Mouse (Mus musculus) right cerebral cortex, adult 18-20 months (tissue): Measurements from ENCODE around the gene Cdk13.

Experiments
- DNase-seq: peaks from one replicate; pipeline ENCODE4 v3.0.0; 2022; ENCODE audit warnings: mixed read lengths

Cdk13 gene

GRCm38 (mm10) chr13:17804909-17805613 is at the start of gene Cdk13:
Gene Cdk13, minus strand, starts transcription at chr13:17805097.
- DNase-seq: peak; percentile 100

DNA sequence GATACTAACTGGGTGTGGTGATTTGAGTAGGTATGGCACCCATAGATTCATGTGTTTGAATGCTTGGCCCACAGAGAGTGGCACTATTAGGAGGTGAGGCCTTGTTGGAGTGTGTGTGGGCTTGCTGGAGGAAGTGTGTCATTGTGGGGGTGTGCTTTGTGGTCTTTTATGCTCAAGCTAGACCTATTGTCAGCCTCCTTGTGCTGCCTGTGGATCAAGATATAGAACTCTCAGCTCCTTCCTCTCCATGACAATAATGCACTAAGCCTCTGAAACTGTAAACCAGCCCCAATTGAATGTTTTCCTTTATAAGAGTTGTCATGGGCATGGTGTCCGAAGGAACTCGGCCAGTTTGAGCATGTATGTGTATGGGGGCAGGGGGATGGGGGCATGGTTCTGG is 38.4 kb upstream of the Cdk13 start:
- DNase-seq: no peak

DNA sequence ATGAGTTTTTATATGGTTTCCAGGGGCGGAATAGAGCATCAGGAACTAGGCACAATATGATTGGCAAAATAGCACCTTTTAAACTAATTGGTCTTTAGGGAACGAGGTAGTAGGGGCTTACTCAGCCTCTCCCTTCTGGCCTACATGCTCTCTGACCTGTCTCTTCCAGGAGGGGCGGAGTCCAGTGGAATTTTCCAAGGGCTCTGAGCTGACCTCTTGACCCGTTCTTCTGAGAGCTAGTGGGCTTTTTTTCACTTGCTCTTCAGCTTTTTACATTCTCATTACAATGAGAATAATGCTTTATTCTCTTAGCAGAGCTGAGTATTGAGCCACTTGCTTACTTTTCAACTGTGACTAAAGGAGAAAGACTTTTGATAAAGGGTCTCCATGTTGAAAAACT is 37.9 kb upstream of the Cdk13 start:
- no peak for DNase-seq

DNA sequence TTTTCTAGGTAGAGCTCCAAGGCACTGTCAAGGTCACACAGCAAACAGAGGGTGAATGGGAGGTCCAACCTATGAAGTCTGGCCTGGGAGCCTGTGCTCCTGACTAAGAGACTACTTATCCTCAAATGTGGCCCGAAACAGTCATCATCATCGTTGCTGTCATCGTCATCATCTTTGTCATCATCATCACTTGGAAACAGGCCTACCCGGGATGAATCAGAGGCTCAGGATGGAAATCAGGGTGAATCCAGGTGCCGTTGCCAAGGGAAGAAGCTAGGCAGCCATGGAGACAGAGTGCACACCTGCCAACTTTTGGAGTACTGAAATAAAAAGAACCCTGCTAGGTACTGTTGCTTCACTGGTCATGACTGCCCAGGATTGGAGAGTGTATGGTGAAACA is 34.2 kb upstream of the Cdk13 start:
- peak; percentile 50 for DNase-seq

DNA sequence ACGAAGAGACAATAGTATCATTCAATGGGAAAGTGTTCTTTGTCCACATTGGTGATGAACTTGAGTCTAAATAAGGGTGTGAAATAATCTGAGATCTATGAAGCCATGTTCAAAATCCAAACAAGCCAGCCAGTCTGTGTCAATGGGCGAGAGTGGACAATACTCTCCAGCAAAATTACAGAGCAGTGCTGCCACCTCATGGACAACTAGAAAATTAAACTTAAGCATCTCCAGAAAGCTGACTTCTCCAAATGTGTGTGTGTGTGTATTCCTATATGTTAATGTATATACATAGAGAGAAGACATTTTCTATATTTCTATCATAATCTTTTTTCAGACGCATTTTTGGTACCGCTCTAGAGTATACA is 33.6 kb upstream of the Cdk13 start:
- peak; percentile 58 for DNase-seq

DNA sequence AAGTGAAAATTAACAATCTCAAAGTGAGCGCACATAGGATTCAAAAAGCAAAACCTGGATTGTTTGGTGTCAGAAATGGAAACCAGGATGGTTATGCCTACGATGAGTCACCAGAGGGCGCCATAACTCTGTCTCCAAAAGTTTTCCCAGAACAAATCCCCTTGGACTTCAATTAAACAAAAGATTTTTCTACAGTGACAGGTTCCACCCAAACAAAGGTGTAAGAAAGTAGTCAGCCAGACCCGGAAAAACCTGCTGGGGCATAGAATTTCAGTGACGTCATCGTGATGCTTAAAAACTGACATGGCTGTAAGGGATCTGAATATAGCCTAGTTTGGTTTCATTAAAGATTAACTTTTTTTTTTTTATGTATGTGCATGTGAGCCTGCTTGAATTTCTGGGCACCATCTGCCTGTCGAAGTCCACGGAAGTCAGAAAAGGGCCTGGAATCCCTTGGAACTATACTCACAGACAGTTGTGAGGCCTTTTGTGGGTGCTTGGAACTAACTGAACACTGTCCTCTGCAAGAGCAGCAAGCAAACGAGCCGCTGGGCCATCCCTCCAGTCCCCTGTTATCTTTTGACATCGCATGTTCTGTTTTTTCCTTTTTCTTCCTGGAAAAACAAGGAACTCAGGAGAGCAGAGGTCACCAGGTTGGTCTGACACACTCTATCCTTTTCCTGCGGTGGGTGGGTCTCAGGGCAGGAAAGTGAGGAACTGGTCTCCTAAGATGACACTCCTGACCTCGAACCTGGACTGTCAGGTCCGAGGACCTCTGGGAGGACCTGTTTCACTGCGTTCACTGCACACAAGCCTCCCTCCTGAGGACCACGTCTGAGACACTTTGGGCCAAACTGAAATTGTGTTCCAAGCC is 33.0 kb upstream of the Cdk13 start:
- DNase-seq: peak; percentile 18

GRCm38 (mm10) chr13:17836808-17837207 is 31.9 kb upstream of the Cdk13 start:
- DNase-seq: no peak

- DNase-seq: no peak
Observed at GRCm38 (mm10) chr13:17832940-17833339, 28.0 kb upstream of the Cdk13 start.

GRCm38 (mm10) chr13:17817226-17817625 is 12.3 kb upstream of the Cdk13 start:
- DNase-seq: no peak

GRCm38 (mm10) chr13:17805614-17805975 is 698 bp upstream of the Cdk13 start:
- no peak for DNase-seq

GRCm38 (mm10) chr13:17804058-17804841 is 647 bp downstream of the Cdk13 start:
- DNase-seq: peak; percentile 58

DNA sequence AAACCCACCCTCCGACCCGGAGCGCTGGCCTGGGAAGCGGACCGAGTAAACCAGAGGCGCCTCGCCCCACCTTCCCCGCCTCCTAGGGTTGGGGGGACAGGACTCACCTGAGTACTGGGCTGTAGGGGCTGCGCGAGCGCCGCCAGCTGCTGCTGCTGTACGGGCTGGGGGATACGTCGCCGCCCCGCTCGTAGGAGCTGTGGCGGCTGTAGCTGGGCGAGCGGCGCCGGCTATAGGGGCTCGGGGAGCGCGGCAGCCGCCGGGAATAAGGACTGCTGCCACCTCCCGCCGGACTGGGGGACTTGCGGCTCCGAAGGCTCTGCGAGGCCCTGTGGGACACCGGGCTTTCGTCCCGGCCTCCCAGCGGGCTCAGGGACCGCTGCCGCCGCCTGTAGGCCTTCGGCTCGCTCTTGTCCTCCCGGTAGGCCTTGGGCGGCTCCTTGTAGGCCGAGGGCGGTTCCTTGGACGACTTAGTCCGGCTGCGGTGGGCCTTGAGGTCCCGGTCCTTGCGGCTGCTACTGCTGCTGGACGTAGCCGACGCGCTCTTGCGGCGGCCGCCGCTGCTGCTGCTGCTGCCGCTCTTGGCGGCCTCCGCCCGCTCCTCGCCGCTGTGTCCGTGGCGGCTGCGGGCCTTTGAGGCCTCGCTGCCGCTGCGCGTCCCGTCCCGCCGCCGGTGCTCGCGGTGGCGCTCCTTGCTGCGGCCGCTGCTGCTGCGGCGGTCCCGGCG is 1.4 kb downstream of the Cdk13 start:
- DNase-seq: peak; percentile 71

GRCm38 (mm10) chr13:17802880-17803279 is 2.0 kb downstream of the Cdk13 start:
- DNase-seq: no peak

DNA sequence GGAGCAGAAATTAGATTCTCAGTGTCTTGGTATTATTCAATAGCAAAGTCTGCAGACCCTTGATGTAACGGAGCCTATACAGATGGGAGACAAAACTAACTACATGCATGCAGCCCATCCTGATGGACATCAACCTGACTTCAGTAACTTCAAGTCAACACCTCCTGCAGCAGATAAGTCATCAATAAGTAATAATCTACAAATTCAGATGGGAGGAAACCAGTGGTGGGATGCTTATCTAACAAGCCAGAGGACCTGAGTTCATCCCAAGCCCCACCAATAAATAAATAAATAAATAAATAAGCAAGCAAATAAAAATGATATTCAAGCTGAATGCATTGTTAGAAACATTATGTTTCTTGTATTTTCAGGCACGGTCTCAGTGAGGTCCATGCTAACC is 5.2 kb downstream of the Cdk13 start:
- no peak for DNase-seq

- no peak for DNase-seq
Observed at GRCm38 (mm10) chr13:17795757-17796456, 9.0 kb downstream of the Cdk13 start.

DNA sequence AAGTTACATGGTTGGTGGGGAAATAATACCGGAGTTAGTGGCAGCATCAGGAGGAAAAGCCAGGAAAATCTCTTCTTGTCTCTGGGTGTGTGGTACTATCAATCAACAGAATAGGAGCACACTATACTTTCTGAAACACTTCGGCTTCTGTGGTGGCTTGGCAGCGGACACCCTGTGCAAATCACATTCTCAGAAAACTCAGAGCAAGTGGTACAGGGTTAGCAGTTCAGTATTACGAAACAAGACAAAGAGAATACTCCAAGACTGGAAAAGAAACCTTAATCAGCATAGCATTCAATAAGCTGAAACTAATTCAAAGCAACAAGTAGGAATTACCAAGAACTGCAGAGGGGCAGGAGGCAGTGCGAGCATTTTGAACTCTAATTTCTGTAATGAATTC is 21.3 kb downstream of the Cdk13 start:
- DNase-seq: no peak

- no peak for DNase-seq
Observed at GRCm38 (mm10) chr13:17779923-17780322, 25.0 kb downstream of the Cdk13 start.

- DNase-seq: no peak
Observed at GRCm38 (mm10) chr13:17776303-17776702, 28.6 kb downstream of the Cdk13 start.

- DNase-seq: no peak
Observed at GRCm38 (mm10) chr13:17775364-17775763, 29.5 kb downstream of the Cdk13 start.

GRCm38 (mm10) chr13:17773112-17773511 is 31.8 kb downstream of the Cdk13 start:
- no peak for DNase-seq

DNA sequence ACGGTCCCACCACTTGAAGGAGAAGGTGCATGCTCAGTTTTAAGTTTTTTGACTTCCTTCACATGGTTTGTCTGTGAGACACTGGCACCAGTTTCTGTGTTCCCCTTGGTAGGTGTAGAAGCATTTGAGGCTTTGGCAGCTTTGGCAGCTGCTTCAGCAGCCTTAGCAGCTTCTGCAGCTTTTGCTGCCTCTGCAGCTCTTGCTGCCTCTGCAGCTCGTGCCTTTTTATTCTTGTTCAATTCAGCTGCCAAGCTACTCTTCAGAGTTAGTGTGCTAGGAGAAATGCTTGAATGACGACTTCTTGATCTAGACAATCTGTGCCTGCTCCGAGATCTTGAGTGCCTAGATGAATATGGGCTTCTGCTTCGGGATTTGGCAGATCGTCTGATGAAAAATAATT is 32.3 kb downstream of the Cdk13 start:
- peak; percentile 62 for DNase-seq

GRCm38 (mm10) chr13:17762405-17762804 is 42.5 kb downstream of the Cdk13 start:
- no peak for DNase-seq
